Mouse (Mus musculus): ENCODE measurements at regions not wholly inside any gene's neighbourhood (a gene's known extent, or its start where the extent isn't known, plus 50 kb on each side); places are given as distances from the start of the nearest gene placed in this dataset.

- no peak for DNase-seq (ENCODE audit: low read depth, low spot score)
Observed at GRCm38 (mm10) chr15:14951246-14951645, 1777.3 kb upstream of the Cdh9 start.

DNA sequence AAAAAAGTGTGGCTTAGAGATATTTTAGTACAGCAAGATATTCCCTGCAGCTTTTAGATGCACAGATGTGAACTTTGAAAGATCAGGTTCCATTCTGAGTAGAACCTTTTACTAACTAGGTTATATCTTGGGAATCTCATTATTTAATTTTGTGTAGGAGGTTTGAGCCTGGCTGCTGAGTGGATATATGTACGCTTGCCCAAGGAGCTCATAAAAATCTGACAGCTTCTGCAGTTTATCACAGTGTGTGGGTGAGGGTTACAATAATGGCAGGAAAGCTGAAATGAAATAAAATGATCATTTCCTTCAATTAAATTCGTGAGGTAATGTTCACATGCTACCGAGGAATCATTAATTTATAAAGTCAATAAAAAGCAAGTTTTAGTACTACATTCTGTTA, 1746.3 kb upstream of the Cdh9 start:
- DNase-seq (ENCODE audit: low read depth, low spot score): no peak

- peak; percentile 78 for DNase-seq (ENCODE audit: low read depth, low spot score)
Observed at GRCm38 (mm10) chr15:15019352-15019751, 1709.2 kb upstream of the Cdh9 start.
